Mouse (Mus musculus) CD4-positive naive resting alpha-beta T cell, adult 57 days (primary cell): ENCODE measurements around the gene Irf2bpl. TPM values are rescaled to one million over a fixed set of nuclear protein-coding genes. Genes with fewer than 3 reads are reported as not detected.

ENCODE experiments used
- total RNA-seq: library from RNA; stranded (reverse); gene quantifications from one replicate; pipeline ENCODE4 v1.2.4, GENCODE M21; 2023

Irf2bpl gene
- 74.0 TPM for total RNA-seq

DNA sequence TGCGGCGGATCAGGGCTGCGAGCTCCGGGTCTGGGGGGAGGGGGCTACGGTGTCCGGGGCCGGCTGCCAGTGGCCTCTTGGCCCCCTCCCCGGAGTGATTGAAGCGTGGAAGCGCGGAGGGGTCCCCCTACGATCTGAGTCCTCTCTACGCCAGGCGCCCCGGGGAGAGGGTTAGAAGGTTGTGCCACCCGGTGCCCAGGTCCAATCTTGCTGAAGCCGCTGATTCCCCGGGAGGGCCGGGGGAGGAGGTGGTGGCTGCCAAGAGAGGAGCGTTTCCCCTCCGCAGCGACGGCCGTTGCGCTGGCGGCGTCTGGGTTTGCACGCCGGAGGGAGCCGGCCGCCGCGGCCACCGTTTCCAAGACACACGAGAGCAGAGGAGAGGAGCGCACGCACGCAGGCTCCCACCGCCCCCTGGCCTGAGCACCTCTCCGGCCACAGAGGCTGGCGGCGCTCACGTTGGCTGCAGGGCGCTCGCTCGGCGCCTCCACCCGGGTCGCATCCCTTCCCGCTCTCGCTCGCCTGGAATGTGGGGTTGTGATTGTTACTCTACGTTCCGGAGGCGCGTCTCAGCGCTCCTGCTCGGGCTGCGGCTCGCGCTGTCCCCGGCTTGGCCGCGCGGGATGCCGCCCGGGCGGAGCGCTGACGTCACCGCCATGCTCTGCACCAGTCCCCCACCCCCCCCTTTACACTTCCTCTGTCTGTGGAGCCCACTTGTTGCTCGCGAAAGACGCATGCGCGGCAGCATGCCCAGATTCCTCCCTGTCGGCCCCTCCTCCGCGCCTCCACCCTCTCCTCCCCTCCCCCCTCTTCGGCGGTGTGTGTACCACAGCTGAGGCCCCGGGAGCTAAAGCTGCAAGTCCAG, at the start of gene Irf2bpl:
Gene Irf2bpl, minus strand, starts transcription at position 602 of the 862 bp plus-strand sequence.

Other genes starting within 250 kb of the Irf2bpl start
- not detected for gene Vash1, start 206.1 kb downstream of the Irf2bpl start, total RNA-seq
- gene Angel1, start 158.3 kb downstream of the Irf2bpl start, total RNA-seq, result 11.4 TPM
- not detected for gene Lrrc74a, start 150.4 kb downstream of the Irf2bpl start, total RNA-seq
- 20.5 TPM for gene Cipc, start 62.2 kb upstream of the Irf2bpl start, total RNA-seq
- not detected for gene Zdhhc22, start 105.6 kb upstream of the Irf2bpl start, total RNA-seq
- gene Tmem63c, start 136.5 kb upstream of the Irf2bpl start, total RNA-seq, result not detected
- 0.77 TPM for gene Ngb, start 217.7 kb upstream of the Irf2bpl start, total RNA-seq